Mouse (Mus musculus) heart, postnatal 10 days (tissue): ENCODE results near the gene Hils1. TPM values are rescaled to one million over a fixed set of nuclear protein-coding genes. Genes with fewer than 3 reads are reported as not detected.
A peak's percentile ranks its signal among the peaks of the same experiment; 100 is the strongest.

Source experiments
- DNase-seq, 2 experiments: peaks; one replicate each; pipeline ENCODE4 v3.0.0; 2021
- intact Hi-C: fragments of 180-260 bp; cut with DNase I; formaldehyde crosslinking; loops from one replicate; pipeline ENCODE4 v1.15.1; 2025
- total RNA-seq, 2 experiments: library from RNA; stranded (reverse); gene quantifications; 2 replicates each; pipeline ENCODE4 v1.2.3; 2021

Gene Hils1
- total RNA-seq: not detected

DNA sequence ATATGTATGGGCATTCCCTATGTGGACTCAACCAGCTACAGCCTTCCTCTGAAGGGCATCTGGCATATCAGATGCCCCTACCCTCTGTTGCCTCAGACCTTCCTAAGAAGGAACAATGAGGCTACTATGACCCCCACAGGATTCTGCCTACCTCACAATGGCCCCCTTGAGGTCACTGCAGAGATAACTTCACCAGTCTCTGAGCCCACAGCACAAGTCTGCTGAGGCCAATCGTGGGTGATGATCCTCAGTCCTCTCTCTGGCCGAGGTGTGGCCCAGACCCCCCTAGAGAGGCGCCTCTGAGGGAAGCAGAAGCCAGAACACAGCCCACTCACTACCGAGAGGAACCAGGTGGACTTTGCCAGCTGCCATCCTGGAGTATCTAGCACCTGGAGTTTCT is at the start of gene Hils1:
Gene Hils1 (plus strand): TSS at position 175 of the 400 bp plus-strand sequence.
- intact Hi-C loops: no loop called here
- no peak for DNase-seq

- peak; percentile 29 to 35 for DNase-seq
- intact Hi-C loops: no loop called here
Observed at GRCm38 (mm10) chr11:94917717-94918116, 49.7 kb upstream of the Hils1 start.

- peak; percentile 16 to 27 for DNase-seq
- intact Hi-C loops: no loop called here
Observed at GRCm38 (mm10) chr11:94920996-94921401, 46.4 kb upstream of the Hils1 start.

DNA sequence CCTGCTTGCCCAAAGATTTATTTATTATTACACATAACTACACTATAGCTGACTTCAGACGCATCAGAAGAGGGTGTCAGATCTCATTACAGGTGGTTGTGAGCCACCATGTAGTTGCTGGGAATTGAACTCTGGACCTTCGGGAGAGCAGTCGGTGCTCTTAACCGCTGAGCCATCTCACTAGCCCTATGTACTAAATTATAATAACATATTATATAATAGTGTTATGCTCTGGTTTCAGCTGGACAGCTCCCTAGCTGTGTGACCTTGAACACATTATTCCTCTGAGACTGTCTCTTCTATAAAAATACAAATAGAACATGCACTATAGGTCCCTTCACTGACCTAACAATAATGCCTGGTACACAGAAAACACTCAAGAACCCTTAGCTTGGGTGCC is 42.4 kb upstream of the Hils1 start:
- no peak for DNase-seq
- intact Hi-C loops: no loop called here

DNA sequence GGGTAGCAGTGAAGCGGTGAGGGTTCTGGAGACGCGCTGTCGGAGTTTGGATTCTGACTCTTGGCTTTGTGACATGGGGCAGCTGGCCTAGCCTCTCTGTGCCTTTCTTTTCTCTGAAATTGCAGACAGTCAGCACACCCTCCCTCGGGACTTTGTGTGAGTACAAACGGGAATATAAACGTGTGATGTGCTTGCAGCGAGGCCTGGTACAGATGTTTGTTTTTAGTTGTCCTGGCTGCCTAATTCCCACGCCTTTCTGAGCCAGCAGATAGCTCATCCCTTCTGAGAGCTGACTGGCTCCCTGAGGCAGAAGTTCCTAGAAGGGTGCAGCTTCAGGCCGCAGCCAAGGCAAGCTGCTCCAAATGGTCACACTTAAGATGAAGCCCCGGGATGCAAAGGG is 41.0 kb upstream of the Hils1 start:
- intact Hi-C loops: no loop called here
- peak; percentile 53 to 57 for DNase-seq

DNA sequence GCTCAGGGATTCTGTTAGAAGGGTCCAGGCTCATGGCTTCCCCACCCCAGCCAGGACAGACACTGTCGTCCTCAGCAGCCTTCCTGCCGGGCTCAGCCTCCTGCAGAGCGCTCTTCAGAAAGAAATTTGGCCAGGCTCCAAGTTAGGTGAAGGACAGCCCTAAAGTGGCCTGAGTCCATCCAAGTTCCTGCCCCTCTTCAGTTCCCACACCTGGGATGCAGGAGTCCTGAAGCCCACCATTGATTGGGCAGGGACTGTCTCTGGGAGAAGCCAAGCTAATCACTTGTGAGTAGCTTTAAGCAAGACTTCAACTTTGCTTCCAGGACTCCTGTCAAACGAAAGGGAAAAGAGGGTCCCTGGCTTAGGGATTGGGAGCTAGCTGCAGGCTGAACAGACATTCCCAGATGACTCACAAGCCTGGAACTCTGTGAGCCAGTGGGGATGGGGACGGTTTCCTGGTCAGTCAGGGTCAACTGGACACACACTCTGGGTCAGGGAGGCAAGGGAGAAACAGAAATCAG is 39.6 kb upstream of the Hils1 start:
- DNase-seq: peak; percentile 66 to 69
- intact Hi-C loops: no loop called here

DNA sequence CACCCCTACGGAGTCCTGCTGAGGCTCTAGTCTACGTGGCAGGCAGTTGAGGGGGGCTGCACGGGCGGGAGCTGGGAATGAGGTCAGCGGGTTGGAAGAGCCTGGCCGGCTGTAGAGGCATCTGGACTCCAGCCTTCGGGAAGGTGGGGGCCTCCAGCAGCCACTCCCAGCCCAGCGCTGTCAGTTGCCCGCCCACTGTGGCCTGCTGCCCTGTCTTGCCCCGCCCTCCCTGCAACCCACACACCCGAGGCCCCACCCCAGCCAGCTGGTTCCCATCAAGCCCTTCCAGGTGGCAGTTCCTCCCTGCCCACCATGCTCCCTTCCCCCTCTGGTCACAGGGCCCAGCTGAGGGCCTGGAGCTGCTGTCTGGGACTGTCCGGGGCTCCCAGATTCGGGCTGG is 38.6 kb upstream of the Hils1 start:
- intact Hi-C loops: no loop called here
- DNase-seq: peak; percentile 94 to 95

- intact Hi-C loops: no loop called here
- peak; percentile 47 to 55 for DNase-seq
Observed at GRCm38 (mm10) chr11:94929599-94929998, 37.8 kb upstream of the Hils1 start.

DNA sequence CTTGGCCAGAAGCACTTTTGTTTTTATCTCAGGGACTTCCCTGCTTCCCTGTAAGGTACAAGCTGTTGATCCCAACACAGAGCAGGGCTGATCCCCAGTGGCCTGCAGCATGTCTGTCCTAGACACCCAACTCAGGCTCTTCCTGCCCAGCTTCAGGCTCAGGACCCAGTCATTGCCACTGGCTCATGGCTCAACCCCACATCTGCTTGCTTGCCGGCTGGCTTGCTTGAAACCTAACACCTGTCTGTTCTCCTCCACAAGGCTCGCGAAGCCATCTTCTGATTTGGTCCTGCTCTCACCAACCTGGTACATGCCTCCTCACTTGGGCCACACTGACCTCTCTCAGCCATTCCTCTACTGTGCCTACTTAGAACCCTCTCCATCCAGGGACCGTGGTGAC is 37.2 kb upstream of the Hils1 start:
- DNase-seq: peak in 1 of 2 experiments; percentile 30
- intact Hi-C loops: no loop called here

DNA sequence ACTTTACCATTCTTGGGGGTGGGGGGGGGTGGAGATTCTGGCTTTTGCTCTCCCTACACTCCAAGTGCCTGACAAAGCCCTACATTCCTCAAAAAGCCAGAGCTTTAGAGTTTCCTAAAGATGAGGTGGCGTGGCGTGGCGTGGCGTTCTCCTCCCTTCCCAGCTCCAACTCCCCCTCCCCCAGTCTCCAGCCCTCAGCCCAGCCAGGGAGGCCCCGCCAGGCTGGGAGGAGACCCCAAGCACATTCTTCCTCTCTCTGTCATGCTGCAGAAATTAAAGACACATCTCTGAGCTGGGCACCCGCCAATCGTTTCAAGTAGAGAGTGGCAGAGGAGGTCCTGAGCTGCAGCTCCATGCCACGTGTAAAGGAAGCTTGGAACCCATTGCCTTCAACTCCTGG is 33.8 kb upstream of the Hils1 start:
- peak; percentile 67 to 73 for DNase-seq
- intact Hi-C loops: no loop called here

- peak; percentile 38 to 44 for DNase-seq
- intact Hi-C loops: no loop called here
Observed at GRCm38 (mm10) chr11:94934526-94934925, 32.9 kb upstream of the Hils1 start.

DNA sequence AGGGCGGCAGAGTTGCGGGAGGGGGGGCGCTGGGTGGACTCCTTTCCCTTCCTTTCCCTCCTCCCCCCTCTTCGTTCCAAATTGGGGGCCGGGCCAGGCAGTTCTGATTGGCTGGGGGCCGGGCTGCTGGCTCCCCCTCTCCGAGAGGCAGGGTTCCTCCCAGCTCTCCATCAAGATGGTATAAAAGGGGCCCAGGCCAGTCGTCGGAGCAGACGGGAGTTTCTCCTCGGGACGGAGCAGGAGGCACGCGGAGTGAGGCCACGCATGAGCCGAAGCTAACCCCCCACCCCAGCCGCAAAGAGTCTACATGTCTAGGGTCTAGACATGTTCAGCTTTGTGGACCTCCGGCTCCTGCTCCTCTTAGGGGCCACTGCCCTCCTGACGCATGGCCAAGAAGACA is 31.3 kb upstream of the Hils1 start, which contains the start of gene Col1a1:
Gene Col1a1 (plus strand): TSS at position 180 of the 400 bp plus-strand sequence.
- peak; percentile 83 to 88 for DNase-seq

DNA sequence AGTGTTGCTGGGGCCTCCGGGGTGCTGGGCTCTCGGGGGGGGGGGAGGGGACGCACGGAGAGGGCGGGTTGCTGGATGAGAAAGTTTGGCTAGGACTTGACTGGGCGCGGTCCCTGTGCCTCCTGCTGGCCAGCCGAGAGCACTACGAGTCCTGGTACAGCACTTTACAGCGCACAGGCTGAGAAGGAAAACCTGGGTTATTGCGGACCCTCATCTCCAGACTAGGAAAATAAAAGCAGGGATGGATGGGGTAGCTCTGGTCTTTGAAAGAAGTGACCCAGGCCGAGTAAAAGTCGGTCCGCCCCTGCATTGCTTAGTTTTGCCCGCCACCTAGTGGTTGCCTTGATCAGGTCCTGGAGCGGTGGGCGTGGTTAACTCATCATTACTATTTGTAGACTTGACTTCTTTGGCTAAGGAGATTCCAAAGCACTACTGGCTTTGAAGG is 30.5 kb upstream of the Hils1 start:
- peak; percentile 93 to 96 for DNase-seq
- intact Hi-C loops: loop anchor here (1.0 to 5.0 kb wide), 5 partner anchors 71 to 207 kb away; no protein-coding TSS in a partner anchor

More for the DNA sequence above, 31.3 kb upstream of the Hils1 start, which contains the start of gene Col1a1:
- intact Hi-C loops: loop anchor here (1.0 to 5.0 kb wide), 3 partner anchors 149 to 206 kb away; no protein-coding TSS in a partner anchor

DNA sequence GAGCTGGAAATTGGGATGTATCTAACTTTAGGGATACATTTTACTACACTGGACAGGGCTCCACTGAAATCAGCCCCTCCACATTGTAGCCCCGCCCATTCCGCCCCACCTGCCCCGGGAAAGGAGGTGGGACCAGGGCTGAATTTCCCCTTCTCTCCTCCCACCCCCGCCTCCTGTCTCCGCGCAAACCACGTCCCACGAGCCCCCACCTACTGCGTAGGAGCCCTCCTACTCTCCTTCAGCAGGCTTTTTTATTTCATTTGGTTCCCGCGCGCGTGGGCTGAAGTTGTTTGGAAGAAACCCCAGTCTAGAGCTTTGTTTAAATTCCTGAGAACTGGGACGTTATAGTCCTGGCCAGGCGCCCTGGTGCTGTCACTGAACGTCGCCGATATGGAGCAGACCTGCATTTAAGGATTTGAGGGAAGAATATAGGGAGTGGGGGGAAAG is 30.0 kb upstream of the Hils1 start:
- intact Hi-C loops: loop anchor here (1.0 to 5.0 kb wide), 4 partner anchors 71 to 170 kb away; no protein-coding TSS in a partner anchor
- no peak for DNase-seq

DNA sequence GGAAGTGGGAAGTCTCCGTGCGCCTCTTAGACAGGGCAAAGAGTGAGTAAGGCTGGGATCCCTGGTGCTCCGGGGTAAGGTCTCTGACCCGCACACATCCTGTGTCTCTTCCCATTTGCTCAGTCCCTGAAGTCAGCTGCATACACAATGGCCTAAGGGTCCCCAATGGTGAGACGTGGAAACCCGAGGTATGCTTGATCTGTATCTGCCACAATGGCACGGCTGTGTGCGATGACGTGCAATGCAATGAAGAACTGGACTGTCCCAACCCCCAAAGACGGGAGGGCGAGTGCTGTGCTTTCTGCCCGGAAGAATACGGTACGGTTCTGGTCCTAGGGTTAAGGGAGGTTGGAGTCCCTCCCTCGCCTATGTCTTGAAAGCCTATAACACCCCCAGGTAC is 29.6 kb upstream of the Hils1 start:
- intact Hi-C loops: loop anchor here (1.0 to 5.0 kb wide), 6 partner anchors 63 to 170 kb away; no protein-coding TSS in a partner anchor
- peak in 1 of 2 experiments; percentile 22 for DNase-seq

- no peak for DNase-seq
- intact Hi-C loops: loop anchor here (2.0 to 5.0 kb wide), 4 partner anchors 63 to 169 kb away; no protein-coding TSS in a partner anchor
Observed at GRCm38 (mm10) chr11:94938296-94938695, 29.1 kb upstream of the Hils1 start.

- intact Hi-C loops: loop anchor here (1.0 to 5.0 kb wide), 5 partner anchors 31 to 168 kb away; no protein-coding TSS in a partner anchor
- DNase-seq: peak; percentile 85 to 89
Observed at GRCm38 (mm10) chr11:94939280-94939679, 28.1 kb upstream of the Hils1 start.

DNA sequence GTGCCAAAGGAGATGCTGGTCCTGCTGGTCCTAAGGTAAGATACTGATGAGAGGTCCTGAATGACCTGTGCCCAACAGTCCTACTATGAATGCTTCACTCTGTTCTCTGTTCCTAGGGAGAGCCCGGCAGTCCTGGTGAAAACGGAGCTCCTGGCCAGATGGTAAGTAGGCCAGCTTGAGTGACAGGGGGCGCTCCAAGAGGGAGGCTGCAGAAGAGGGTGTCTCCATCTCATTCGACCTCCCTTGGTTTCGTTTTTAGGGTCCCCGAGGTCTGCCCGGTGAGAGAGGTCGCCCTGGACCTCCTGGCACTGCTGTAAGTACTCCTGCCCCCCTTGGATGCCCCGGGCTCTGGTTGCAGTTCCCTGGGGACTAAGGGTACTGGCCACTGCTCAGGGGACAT is 26.3 kb upstream of the Hils1 start:
- intact Hi-C loops: no loop called here

DNA sequence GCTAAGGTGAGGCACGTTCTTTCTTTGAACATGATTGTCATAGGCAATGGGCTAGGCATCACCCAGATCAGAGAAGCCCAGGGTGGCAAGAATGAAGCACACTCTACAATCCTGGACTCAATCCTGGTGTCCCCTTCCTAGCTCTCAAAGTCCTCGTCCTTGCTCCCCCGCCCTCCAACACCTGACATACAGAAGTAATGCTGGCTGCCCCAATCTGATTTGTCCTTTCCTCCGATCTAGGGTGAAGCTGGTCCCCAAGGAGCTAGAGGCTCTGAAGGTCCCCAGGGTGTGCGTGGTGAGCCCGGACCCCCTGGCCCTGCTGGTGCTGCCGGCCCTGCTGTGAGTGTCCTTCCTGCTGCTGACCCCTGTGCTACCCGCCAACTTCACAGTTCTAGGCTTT is 25.6 kb upstream of the Hils1 start:
- peak in 1 of 2 experiments; percentile 13 for DNase-seq
- intact Hi-C loops: no loop called here

More for the DNA sequence above, 26.3 kb upstream of the Hils1 start:
- DNase-seq: peak in 1 of 2 experiments; percentile 35

DNA sequence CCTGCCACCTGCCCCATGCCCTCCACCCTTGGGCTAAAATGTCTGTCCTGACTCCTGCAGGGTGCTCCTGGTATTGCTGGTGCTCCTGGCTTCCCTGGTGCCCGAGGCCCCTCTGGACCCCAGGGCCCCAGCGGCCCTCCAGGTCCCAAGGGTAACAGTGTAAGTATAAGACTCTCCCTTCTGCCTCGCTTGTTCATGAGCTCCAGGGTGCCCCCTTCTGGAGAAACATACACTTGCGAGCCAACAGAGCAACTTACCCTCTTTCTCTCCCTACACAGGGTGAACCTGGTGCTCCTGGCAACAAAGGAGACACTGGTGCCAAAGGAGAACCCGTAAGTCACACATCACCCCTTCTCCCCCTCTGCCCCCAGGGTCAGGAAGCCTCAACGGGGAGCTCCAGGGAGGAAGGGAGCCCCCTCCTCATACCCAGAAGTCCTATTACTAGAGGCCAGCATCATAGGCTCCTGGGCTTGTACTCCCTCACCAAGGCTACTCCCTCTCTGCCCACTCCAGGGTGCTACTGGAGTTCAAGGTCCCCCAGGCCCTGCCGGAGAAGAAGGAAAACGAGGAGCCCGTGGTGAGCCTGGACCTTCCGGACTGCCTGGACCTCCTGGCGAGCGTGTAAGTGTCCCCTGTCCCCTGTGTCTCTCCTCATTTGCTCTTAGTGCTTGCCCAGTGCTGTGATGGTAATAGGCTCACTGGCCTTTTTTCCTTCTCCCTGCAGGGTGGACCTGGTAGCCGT is 24.9 kb upstream of the Hils1 start:
- DNase-seq: peak; percentile 62 to 75
- intact Hi-C loops: no loop called here

GRCm38 (mm10) chr11:94943054-94943453 is 24.3 kb upstream of the Hils1 start:
- intact Hi-C loops: no loop called here
- DNase-seq: peak; percentile 13 to 40
